Mouse (Mus musculus) embryonic fibroblast, embryonic 13.5 days (primary cell): Measurements from ENCODE around the gene Ctsll3.

Experiments used
- CTCF ChIP-seq: IDR thresholded peaks from 2 replicates; pipeline ENCODE4 v1.5.1; 2011; ENCODE audit warnings: mild to moderate bottlenecking, control low read depth, low read length, moderate library complexity, borderline replicate concordance; ENCODE audit not compliant: insufficient read depth
- POLR2A ChIP-seq: IDR thresholded peaks from 2 replicates; pipeline ENCODE4 v1.6.1; 2011; ENCODE audit warnings: low read depth, mild to moderate bottlenecking, control low read depth, low read length, moderate library complexity

- TF ChIP-seq CTCF (no peak), POLR2A (no peak)
These were observed 45.4 kb downstream of the Ctsll3 start for GRCm38 (mm10) chr13:60757292-60757691.
